Mouse (Mus musculus) stomach, embryonic 15.5 days (tissue): ENCODE measurements at regions not wholly inside any gene's neighbourhood (a gene's known extent, or its start where the extent isn't known, plus 50 kb on each side); places are given as distances from the start of the nearest gene placed in this dataset.

Source experiments
- ATAC-seq: fragments of 200-750 bp; cut with Nextera tagmentation; 2 replicates; pipeline ENCODE4 v1.8.0; 2017; ENCODE audit warnings: low read depth, moderate number of reproducible peaks, moderate TSS enrichment; ENCODE audit not compliant: insufficient read depth, low FRiP score
- H3K27ac ChIP-seq: fragments of 300-500 bp; sonication (generic); 2 replicates; pipeline ENCODE4 v1.5.1; 2015; ENCODE audit warnings: mild to moderate bottlenecking, inconsistent platforms
- H3K27me3 ChIP-seq: fragments of 300-500 bp; sonication (generic); replicated peaks from 2 replicates; pipeline ENCODE4 v1.6.1; 2015; ENCODE audit warnings: inconsistent platforms
- H3K36me3 ChIP-seq: fragments of 300-500 bp; sonication (generic); 2 replicates; pipeline ENCODE4 v1.6.1; 2015; ENCODE audit warnings: inconsistent platforms
- H3K4me1 ChIP-seq: fragments of 300-500 bp; sonication (generic); 2 replicates; pipeline ENCODE4 v1.6.1; 2015; ENCODE audit warnings: inconsistent platforms
- H3K4me2 ChIP-seq: fragments of 300-500 bp; sonication (generic); 2 replicates; pipeline ENCODE4 v1.6.1; 2015; ENCODE audit warnings: mild to moderate bottlenecking, inconsistent platforms
- H3K4me3 ChIP-seq: fragments of 300-500 bp; sonication (generic); replicated peaks from 2 replicates; pipeline ENCODE4 v1.5.1; 2015; ENCODE audit warnings: inconsistent platforms
- H3K9ac ChIP-seq: fragments of 300-500 bp; sonication (generic); 2 replicates; pipeline ENCODE4 v1.6.1; 2015; ENCODE audit warnings: inconsistent platforms
- H3K9me3 ChIP-seq: fragments of 300-500 bp; sonication (generic); 2 replicates; pipeline ENCODE4 v1.6.1; 2016; ENCODE audit warnings: inconsistent platforms
- WGBS: fragments of 180-500 bp; shearing (Covaris S2); methylation state at CpG from one replicate; pipeline ENCODE4 v1.1.7; 2015; 5-methylcytosine and 5-hydroxymethylcytosine counted together

DNA sequence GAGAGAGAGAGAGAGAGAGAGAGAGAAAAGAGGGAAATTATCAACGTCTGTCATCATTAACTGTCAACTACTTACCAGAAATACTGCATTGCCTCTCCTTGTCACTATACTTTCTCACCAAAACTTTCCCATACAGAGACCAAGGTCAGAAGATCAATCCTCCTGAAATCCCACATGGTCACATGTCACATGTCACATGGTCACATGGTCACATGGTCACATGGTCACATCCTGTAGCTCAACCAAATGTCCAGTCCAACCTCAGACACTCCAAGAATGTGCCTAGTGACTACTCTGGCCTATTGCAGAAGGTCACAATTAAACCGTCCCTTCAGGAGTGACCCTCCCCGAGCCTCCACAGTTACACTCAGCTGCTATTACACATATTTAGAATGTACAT, 135.8 kb upstream of the Arid1b start:
- no peaks in the 10 kb centered on the region for H3K9me3 ChIP-seq
- H3K4me2 ChIP-seq = no peak overlapping the region
- WGBS = 80% methylated on average over 3 of the region's 3 CpGs
- H3K27me3 ChIP-seq = no peaks in the 10 kb centered on the region
- H3K4me3 ChIP-seq = no peak overlapping the region
- no peak overlapping the region for H3K9ac ChIP-seq
- ATAC-seq = no peak
- no peaks in the 10 kb centered on the region for H3K4me1 ChIP-seq
- no peak overlapping the region for H3K27ac ChIP-seq
- H3K36me3 ChIP-seq = no peaks in the 10 kb centered on the region

DNA sequence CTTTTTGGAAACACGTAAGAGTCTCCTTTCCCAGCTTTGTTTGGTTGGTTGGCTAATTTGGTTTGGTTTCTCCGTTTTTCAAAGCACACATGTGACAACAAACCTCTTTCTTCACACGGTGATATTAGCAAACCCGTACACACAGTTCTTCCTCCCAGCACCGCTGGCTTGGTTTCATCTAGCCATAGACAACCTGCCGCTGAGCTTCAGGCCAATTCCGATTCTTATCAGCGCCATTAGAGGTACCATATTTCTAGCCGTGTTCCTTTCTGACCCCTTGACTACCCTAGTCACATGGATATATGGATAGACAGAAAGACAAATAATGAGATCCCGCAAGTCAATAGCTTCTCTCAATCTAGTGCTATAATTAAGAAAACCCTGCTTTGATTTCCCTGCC, 129.2 kb upstream of the Arid1b start:
- Histone ChIP-seq H3K4me1 (peaks cover 19% of the 10 kb centered on the region), H3K9ac (no peak overlapping the region), H3K4me2 (no peak overlapping the region; the same call in 1 of the 2 replicates), H3K36me3 (no peaks in the 10 kb centered on the region), H3K27me3 (no peaks in the 10 kb centered on the region), H3K27ac (0 out of 2 replicates have a peak overlapping the region, but pooled peaks have one; percentile 52), H3K4me3 (no peak overlapping the region), H3K9me3 (no peaks in the 10 kb centered on the region)
- ATAC-seq = no peak
- 76% methylated on average over 10 of the region's 10 CpGs for WGBS

GRCm38 (mm10) chr17:4865621-4866020, 128.5 kb upstream of the Arid1b start:
- Histone ChIP-seq H3K27me3 (no peaks in the 10 kb centered on the region), H3K4me2 (peak overlapping the region; percentile 45), H3K36me3 (no peaks in the 10 kb centered on the region), H3K9me3 (no peaks in the 10 kb centered on the region), H3K27ac (peak overlapping the region; percentile 52), H3K4me1 (peaks cover 19% of the 10 kb centered on the region), H3K9ac (no peak overlapping the region), H3K4me3 (peak overlapping the region; percentile 11; the same call in 1 of the 2 replicates)
- WGBS = 31% methylated on average over 10 of the region's 10 CpGs
- ATAC-seq = no peak; the same call in 1 of the 2 replicates

DNA sequence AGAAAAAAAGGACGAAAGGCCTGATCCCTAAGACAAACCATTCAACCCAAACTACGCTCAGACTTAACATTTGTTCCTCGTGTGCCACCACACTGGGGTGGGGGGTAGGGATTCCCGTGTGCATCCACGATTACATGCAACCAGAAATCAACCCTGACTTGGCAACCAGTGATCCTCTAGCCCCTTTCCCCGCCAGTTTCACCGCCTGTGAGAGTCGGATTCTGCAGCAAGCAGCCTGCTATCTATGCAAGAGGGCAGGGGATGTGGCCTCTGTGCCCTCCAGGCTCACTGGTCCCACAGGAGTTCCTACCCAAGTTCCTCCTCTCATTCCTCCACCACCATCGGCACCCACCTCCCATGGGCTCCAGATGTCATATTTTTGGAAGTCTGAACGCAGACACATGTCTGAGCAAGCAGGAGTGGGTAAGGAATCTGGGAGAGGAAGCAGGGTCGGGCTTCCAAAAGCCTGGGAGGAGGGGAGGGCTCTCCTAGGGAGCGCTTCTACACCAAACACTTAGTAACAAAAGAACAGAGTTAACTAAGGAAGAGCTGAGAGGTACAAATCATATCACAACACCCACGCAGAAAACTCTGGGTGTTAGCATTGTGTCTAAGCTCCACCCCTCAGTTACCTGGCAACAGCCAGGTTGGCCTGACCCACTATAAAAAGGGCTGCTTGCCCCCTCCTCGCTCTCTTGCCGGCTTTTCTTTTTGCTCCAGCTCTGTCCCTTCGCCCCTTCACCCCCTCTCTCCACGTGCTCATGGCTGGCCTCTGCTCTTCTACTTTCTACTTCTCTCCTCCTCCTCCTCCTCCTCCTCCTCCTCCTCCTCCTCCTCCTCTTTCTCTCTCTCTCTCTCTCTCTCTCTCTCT, 127.9 kb upstream of the Arid1b start:
- Histone ChIP-seq H3K9me3 (no peaks in the 10 kb centered on the region), H3K36me3 (no peaks in the 10 kb centered on the region), H3K9ac (no peak overlapping the region), H3K27me3 (no peaks in the 10 kb centered on the region), H3K27ac (peak overlapping the region; percentile 52), H3K4me2 (peak overlapping the region; percentile 45), H3K4me1 (peaks cover 19% of the 10 kb centered on the region), H3K4me3 (peak overlapping the region; percentile 11; the same call in 1 of the 2 replicates)
- 36% methylated on average over 17 of the region's 17 CpGs for WGBS
- ATAC-seq = no peak

GRCm38 (mm10) chr17:4867083-4867482, 127.0 kb upstream of the Arid1b start:
- WGBS = 89% methylated on average over 5 of the region's 5 CpGs
- no peak for ATAC-seq
- no peak overlapping the region for H3K9ac ChIP-seq
- no peak overlapping the region for H3K27ac ChIP-seq
- H3K4me3 ChIP-seq = no peak overlapping the region
- no peaks in the 10 kb centered on the region for H3K27me3 ChIP-seq
- H3K4me2 ChIP-seq = no peak overlapping the region
- H3K36me3 ChIP-seq = no peaks in the 10 kb centered on the region
- H3K9me3 ChIP-seq = no peaks in the 10 kb centered on the region
- peaks cover 19% of the 10 kb centered on the region for H3K4me1 ChIP-seq

GRCm38 (mm10) chr17:4867754-4868445, 126.2 kb upstream of the Arid1b start:
- Histone ChIP-seq H3K9ac (no peak overlapping the region), H3K4me2 (no peak overlapping the region), H3K27ac (0 out of 2 replicates have a peak overlapping the region, but pooled peaks have one; percentile 6), H3K9me3 (no peaks in the 10 kb centered on the region), H3K27me3 (no peaks in the 10 kb centered on the region), H3K4me3 (no peak overlapping the region), H3K36me3 (no peaks in the 10 kb centered on the region), H3K4me1 (peaks cover 19% of the 10 kb centered on the region)
- 65% methylated on average over 9 of the region's 9 CpGs for WGBS
- ATAC-seq = no peak

DNA sequence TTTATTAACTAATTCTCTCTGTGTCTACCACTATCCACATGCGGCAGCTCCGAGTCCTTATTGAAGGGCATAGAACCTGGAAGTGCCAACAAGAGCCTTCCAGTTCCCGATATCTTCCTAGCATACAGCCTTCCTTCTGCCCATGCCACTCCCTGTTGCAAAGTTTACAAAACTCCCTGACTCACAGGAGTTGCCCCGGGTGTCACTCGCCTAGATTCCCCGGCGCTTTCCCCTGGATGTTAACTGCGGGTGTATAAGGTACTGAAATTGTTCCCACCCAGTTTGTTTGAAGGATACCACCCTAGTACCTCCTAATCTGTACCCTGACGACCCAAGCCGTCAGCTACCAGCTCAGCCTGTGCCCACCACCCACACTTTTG, 125.7 kb upstream of the Arid1b start:
- Histone ChIP-seq H3K4me3 (no peak overlapping the region), H3K27ac (no peak overlapping the region; the same call in 1 of the 2 replicates), H3K4me1 (peaks cover 19% of the 10 kb centered on the region), H3K9me3 (no peaks in the 10 kb centered on the region), H3K4me2 (no peak overlapping the region), H3K36me3 (no peaks in the 10 kb centered on the region), H3K9ac (no peak overlapping the region), H3K27me3 (no peaks in the 10 kb centered on the region)
- 75% methylated on average over 10 of the region's 10 CpGs for WGBS
- ATAC-seq = no peak

DNA sequence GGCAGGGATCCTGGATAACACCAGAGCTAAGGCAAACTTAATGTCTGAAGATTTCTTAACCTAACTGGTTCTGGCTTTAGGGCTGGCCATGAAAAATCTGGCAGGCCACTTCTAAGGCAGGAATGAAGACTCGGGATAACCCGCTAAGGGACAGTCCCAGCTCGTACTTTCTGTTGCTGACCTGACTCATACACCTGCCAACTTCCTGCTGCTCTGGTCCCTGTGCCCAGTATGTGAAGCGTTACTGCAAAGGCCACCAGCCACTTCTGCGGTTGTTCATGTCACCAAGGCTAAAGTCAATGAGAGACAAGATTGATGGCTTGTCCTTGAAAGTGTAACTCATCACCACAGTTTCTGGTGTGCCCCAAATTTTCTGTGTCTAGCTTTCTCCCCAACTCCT, 125.3 kb upstream of the Arid1b start:
- H3K4me3 ChIP-seq = no peak overlapping the region
- no peak overlapping the region for H3K4me2 ChIP-seq
- H3K27ac ChIP-seq = no peak overlapping the region; the same call in 1 of the 2 replicates
- H3K9me3 ChIP-seq = no peaks in the 10 kb centered on the region
- 76% methylated on average over 5 of the region's 5 CpGs for WGBS
- peaks cover 19% of the 10 kb centered on the region for H3K4me1 ChIP-seq
- no peak overlapping the region for H3K9ac ChIP-seq
- H3K36me3 ChIP-seq = no peaks in the 10 kb centered on the region
- ATAC-seq = no peak
- no peaks in the 10 kb centered on the region for H3K27me3 ChIP-seq

GRCm38 (mm10) chr17:4871267-4871666, 122.9 kb upstream of the Arid1b start:
- Histone ChIP-seq H3K4me3 (no peak overlapping the region), H3K9ac (no peak overlapping the region), H3K4me2 (no peak overlapping the region), H3K4me1 (peaks cover 15% of the 10 kb centered on the region), H3K36me3 (no peaks in the 10 kb centered on the region), H3K9me3 (no peaks in the 10 kb centered on the region), H3K27ac (no peak overlapping the region), H3K27me3 (no peaks in the 10 kb centered on the region)
- no peak for ATAC-seq
- WGBS = 75% methylated on average over 2 of the region's 2 CpGs

DNA sequence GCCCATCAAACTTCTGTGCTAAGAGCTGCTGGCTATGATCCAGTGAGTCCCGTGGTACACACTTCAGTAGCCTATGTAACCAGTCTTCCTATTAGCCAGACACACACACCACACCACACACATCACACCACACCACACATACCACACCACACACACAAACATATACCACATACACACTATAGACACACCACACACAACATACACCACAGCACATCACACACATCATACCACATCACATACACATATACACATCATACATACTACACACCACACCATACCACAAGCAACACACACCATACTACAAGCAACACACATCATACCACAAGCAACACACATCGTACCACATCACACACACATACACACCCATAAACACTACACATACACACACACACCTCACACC, 119.7 kb upstream of the Arid1b start:
- no peak overlapping the region for H3K9ac ChIP-seq
- 87% methylated on average over 2 of the region's 2 CpGs for WGBS
- no peaks in the 10 kb centered on the region for H3K4me1 ChIP-seq
- no peaks in the 10 kb centered on the region for H3K9me3 ChIP-seq
- H3K4me2 ChIP-seq = no peak overlapping the region
- no peaks in the 10 kb centered on the region for H3K27me3 ChIP-seq
- no peak overlapping the region for H3K27ac ChIP-seq
- no peak overlapping the region for H3K4me3 ChIP-seq
- ATAC-seq = no peak
- H3K36me3 ChIP-seq = no peaks in the 10 kb centered on the region

DNA sequence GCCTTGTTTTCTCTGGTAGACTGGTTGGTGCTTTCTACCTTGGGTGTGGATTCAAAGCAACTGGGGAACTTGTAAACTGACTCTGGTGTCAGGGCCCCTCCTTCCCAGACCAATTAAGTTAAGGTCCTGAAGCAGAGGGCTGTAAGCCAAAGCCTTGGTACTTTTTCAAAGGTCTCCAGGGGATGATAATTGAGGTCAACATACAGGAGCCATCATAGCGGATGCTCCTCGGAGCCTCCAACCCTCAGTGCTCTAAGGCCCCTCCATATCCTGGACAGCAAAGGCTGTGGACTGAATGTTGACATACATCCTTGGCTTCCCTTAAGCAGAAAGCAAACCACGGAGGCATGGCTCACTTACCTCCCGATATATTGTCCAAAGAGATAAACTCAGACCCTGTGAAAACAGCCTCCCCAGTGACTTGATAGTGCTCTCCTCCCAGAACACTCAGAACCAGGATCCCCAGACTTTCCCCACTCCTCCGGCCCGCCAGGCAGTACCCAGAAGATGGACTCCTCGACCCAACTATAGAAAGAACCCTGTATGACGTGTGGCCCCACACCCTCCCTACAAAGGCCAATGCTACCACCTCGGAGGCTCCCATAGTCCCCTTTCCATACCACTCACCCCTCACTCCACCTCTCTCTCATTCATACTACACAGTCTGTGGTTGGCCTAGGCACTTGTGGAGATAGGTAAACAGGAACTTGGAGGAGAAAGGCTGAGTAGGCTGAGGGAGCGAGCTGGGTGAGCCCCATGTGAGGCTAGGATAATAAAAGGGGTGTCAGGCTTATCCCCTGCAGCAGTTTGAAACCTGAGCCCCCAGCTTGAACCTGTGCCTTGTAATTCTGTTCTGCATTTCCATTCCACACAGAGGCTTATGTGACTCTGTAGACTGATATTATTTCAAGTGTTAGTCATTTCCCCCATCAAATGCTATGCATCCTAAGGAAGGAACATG, 118.8 kb upstream of the Arid1b start:
- Histone ChIP-seq H3K4me2 (no peak overlapping the region), H3K36me3 (no peaks in the 10 kb centered on the region), H3K9ac (no peak overlapping the region), H3K27me3 (no peaks in the 10 kb centered on the region), H3K9me3 (no peaks in the 10 kb centered on the region), H3K27ac (no peak overlapping the region), H3K4me3 (no peak overlapping the region), H3K4me1 (no peaks in the 10 kb centered on the region)
- 71% methylated on average over 10 of the region's 10 CpGs for WGBS
- ATAC-seq = no peak
